Mouse (Mus musculus): ENCODE results near the gene Nos1ap.

The Nos1ap gene

DNA sequence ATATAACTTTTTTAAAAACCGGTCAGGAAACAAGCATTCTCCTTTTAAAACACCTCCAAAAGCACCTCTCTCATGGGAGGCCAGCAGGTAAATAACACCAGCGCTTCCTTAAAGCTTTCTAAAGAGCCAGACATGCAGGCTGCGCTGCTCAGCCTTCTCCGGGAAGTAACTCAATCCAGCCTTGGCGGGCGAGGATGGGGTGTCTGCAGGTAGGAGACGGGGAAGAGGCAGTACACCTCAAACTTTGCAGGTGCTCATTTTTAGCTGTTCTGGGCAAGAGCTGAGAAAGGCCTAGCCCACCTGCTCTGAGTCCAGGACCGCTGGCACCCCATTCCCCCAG, 812 bp downstream of the Nos1ap start:
- no peak for DNase-seq (ENCODE audit: low spot score in 2 of 2)

DNA sequence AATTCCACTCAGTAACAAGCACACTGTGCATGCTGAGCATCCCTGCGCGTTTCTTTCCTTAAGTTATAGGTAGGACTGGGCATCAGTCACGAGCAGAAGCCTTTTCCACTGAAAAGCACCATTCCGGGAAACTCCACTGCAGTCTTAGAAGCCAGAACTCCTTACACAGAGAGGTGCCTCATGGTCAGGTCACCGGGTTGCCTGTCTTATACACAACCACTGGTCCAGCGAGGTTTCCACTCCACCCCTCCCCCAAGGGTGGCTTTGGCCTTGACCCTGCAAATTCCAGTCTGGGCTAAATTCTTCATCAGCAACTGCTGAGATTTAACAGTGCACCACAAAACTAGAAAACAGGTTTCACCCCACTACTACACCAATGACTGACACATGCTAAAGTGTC, 1.3 kb downstream of the Nos1ap start:
- no peak for DNase-seq (ENCODE audit: low spot score in 2 of 2)

DNA sequence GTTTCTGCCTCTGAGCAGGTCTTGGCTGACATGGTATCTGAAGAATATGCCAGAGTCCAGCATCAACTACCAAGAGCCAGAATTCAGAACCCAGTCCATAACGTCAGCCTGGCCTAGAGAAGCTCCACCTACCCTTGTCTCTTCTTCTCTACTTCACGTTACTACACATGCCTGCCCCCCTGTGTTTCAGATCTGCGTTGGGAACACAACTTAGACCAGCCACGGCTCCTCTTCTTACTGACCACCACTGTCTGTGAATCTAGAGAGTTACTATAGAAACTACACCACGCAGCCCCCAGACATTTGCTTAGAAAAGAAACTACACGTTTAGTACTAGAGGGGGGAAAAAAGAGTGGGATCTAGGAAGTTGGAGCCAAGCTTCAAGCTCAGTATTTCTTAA, 2.9 kb downstream of the Nos1ap start:
- DNase-seq (ENCODE audit: low spot score in 2 of 2) = no peak

DNA sequence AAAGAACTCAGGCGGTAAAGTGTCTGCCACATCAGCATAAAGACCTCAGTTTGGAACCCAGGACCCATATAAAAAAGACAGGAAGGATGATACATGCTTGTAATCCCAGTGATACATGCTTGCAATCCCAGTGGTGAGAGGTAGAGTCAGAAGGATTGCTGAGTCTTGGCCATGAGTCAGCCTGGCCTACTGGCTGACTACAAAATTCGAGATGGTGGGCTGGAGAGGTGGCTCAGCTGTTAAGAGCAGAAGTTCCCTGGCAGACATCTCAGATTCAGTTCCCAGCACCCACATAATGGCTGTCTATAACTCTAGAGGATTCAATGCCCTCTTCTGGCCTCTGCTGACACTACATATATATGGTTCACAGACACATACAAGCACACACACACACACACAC, 5.7 kb downstream of the Nos1ap start:
- DNase-seq (ENCODE audit: low spot score in 2 of 2) = no peak

DNA sequence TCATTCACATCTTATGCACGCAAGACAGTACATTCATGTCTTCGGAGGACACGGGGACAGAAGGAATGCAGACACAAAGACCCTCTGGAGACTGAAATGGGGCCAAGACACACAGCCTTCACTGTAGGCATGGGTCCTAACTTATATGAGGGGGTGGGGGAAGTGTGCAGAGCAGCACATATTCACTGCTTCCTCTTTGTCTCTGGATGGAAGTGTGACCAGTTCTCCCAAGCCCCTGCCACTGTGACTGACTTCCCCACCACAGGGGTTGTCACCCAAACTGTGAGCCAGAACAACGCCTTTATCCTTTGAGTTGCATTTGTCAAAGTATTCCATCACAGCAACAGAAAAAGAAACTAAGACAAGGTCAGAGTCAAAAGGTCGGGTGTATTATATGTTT, 7.3 kb downstream of the Nos1ap start:
- DNase-seq (ENCODE audit: low spot score in 2 of 2) = no peak

DNA sequence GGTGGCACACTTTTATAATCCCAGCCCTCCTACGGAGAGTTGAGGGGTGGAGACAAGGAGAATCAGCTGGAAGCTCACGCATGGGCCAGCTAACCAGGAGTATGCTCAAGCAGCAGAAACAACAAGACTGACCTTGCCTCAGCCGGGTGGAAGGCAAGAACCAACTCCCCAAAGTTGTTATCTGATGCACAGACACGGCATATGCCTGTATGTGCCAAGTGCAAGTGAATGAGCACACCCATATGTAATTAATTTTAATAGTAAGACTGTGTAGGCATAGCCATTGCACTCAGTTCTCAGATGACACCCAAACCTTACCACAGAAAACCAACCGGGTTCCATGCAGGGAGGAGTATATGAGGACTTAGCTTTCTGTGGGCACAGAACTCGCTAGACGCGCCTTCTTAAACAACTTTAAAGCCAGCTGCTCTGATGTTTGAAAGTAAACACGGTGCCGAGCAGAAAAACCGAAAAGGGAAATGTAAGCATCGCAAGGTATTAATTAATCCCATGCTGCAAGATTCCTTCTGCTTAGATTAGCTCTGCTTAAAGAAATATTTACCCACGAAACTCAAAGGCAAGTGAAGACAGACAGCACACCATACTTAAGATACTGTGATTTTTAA, 9.1 kb downstream of the Nos1ap start:
- no peak for DNase-seq (ENCODE audit: low spot score in 2 of 2)

DNA sequence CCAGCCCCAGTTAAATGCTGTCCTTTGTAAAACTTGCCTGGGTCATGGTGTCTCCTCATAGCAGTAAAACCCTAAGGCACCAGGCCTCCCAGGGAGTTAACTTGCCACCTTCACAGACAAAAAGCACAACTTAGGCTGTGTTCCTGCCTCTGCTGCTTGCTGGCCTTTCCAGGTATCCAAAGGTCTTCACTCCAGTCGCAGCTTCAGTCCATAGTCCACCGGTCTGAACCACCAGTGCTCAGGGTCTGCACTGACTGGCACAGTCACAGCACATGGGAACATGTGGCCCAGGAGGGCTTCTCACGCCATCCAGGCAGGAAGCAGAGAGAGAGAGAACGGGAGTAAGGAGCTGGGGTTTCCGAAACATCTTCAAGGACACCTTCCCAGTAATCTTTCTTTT, 10.2 kb downstream of the Nos1ap start:
- no peak for DNase-seq (ENCODE audit: low spot score in 2 of 2)

DNA sequence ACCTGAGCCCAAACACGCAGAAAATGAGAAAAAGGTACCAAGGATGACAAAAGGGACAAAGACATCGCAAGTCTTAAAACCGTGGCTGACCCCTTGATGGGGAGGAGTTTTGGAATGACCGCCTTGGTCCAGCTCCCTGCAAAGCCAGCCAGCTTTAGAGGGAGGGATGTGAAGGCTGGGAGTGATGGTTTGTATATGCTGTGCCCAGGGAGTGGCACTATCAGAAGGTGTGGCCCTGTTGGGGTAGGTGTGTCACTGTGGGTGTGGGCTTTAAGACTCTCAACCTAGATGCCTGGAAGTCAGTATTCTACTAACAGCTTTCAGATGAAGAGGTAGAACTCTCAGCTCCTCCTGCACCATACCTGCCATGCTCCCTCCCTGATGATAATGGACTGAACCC, 10.6 kb downstream of the Nos1ap start:
- no peak for DNase-seq (ENCODE audit: low spot score in 2 of 2)

DNA sequence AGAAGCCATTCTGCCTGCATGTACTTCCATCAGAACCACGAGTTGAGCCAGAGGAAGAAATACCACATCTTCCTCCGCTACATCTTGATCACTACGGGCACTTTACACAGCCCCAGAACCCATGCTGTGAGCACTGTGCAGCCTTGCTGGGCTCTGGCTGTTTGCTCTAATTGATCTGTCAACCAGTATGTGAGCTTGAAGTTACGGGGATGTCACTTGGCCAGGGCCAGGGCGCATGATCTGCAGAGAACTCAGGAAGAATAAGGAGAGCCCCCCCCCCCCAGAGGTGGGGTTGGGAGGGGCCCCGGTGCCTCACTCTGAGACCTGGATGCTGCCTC, 13.0 kb downstream of the Nos1ap start:
- DNase-seq (ENCODE audit: low spot score in 2 of 2) = no peak

DNA sequence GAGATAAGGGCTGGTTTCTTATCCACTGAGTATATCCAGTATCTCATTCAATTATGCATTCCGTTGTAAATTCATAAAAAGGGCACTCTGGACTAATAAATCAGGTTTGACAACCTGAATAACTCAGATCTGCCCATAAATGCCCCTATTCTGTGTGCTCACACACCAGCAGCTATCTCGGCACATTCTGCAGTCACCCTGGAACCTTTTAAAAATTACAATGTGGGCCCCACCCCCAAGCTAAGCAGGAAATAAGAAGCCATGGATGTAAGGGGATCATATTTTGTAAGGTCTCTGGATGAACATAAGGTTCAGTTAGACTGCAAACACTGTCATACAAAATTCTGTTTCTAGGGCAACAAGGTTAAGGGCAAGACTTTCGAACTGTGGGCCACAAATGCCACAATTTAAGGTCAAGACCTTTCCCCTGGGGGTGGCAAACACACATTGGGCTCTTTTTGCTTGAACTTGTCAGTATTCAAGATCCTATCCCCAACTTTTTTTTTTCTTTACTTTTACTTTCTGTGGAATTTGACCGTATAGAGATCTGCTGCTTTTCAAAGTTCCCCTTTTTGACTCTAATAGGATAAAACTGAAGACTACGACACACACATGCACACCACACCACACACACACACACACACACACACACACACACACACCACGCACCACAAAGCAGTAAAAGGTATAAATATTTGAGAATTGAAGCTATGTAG, 13.5 kb downstream of the Nos1ap start:
- no peak for DNase-seq (ENCODE audit: low spot score in 2 of 2)

DNA sequence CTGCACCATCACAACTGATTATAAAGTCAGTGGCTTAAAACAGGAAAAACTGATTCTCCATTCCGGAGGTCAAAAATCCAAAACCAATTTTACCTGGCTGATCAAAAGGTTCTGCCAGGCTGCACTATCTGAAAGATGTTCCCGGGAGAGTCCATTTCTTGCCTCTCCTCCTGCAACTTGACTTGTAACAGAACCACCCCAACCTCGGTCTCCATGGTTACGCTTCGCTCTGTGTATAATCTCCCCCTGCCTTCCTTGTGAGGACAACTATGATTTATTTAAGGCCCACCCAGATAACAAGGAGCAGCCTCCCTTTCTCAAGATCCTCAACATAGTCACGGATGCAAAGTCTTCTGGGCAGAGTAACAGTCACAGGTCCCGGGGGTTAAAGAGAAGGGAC, 16.5 kb downstream of the Nos1ap start:
- DNase-seq (ENCODE audit: low spot score in 2 of 2) = no peak

DNA sequence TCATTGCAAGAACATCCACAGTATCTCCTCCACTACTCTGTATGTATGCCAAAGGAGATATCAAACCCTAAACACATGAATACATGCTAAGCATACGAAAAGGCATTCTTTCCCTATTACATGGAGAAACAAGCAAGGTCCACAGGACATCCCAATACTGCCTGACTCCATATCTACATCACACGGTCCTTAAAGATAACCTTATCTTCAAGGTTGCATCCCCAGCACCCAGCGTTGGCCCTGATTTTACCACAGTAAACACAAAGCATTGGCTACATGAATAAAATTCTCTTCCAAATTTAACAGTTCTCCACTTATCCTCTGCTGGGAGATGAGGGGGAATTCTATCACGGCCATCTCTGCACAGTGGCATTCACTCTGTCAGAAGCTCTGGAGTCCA, 22.7 kb downstream of the Nos1ap start:
- DNase-seq (ENCODE audit: low spot score in 2 of 2) = no peak

DNA sequence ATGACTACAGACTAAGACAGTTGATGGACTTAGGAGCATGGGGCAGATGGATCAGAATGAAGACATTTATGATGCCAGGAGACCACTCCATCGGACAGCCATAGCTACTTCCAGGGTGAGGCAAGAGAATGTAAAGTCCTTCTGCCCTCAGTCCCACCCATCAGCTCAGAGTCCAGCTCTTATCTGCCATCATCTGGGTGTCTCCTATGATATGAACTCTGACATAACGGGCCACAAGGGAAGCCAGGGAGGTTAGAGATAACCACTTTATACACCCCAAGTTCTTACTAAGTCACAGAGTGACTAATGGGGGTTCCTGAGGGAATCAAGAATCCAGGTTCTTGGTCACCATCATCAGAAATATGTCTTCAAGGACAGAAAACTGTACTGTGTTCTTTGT, 23.1 kb downstream of the Nos1ap start:
- DNase-seq (ENCODE audit: low spot score in 2 of 2) = no peak

DNA sequence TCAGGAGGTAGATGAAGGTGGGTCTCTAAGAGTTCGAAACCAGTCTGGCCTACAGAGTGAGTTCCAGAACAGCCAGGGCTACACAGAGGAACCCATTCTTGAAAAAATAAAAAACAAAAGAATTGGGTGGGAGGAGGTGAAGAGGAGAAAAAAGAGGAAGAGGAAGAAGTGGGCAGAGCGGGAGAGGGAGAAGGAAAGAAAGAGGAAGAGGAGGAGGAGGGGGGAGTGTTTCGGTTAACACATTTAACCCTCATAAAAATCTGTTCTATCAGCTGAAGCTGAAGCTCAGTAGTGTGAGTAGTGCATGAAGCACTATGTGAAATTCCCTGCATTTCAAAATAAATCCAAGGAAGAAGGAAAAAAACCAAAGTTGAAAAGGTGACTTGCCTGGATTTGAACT, 24.7 kb downstream of the Nos1ap start:
- no peak for DNase-seq (ENCODE audit: low spot score in 2 of 2)

DNA sequence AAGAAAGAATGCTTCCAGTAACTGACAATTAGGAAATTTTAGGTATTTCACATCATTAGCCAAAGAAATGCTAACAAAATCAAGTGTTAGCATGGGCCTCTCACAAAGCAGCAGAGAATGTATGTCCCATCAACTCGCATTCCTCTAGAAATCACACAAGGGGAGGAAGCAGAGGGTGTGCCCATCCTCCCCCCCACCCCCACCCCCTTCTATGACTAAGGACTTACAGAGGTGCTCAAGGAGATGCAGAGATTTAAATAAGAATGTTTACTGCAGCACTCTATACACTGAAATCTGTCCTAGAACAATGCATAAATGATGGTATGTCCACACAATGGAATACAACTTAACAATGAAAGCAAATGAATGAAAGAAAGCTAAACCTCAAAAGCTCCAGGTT, 27.2 kb downstream of the Nos1ap start:
- DNase-seq (ENCODE audit: low spot score in 2 of 2) = no peak

DNA sequence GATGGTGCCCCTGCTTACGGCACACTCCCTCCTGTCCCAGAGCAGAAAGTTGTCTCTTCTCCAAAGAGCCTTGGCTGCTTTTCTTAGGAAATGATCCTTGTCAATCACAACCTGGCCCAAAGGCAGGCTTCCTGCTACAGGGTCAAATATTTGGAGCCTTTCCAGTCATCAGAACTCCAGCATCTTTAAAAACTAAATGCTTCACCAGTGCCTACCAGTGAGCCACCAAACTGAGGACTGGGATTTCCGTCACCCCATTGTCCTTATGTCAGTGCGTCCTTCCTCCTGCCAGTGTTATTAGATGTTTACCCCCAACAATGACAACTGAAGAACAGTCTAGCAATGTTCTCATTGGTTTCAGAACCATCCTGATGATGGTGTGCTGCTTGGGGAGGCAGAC, 28.9 kb downstream of the Nos1ap start:
- DNase-seq (ENCODE audit: low spot score in 2 of 2) = no peak

DNA sequence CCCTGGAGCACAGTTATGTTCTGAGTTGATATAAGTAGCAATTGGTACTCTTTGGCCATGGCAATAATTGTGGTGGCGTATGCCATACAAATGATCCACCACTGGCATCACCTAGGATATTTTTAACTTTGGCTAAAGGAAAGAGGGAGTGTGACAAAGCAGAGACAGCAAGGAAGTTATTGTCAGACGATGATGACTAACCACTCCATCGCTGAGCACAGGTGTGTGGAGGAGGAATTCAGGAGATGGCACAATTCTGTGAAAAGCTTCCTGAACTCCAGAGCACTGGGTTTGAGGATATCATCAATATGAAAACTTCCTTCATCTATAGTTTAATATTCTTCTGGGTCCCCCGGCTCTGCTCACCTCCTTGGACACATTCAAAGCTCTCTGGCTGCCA, 31.7 kb downstream of the Nos1ap start:
- no peak for DNase-seq (ENCODE audit: low spot score in 2 of 2)

DNA sequence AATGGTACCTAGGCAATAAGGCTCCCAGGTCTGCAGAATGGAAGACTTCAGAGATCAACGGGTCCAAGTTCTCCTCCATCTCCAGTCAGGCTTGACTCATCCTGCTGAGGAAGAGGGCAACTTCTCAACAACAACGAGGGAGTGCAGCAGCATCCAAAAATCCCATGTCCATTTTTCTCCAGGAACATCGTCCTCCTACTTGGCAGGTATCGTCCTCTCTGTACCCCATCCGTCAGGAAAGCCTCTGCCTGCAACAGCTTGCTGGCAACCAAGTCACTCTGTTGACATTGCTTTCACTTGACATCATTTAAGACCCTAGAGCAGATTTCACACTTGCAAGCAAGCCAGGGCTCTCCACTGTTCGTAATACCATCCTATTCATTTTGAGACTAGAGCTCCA, 33.0 kb downstream of the Nos1ap start:
- no peak for DNase-seq (ENCODE audit: low spot score in 2 of 2)

DNA sequence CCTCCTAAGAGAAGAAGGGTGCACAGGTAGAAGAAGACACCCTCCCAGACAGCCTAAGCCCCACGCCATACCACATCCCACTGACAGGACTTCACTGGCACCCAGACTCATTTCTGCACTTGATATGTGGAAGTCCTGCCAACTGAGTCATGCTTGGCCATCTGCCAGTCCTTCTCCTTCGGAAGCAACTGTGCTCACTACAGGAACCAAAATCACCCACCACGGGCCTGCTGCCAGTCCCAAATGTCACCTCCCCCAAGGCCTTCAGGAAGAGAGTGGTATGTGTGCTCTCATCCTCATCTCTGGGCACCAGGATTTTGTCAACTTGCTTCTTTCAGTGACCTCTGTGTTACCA, 34.7 kb downstream of the Nos1ap start:
- peak; percentile 59 to 68 for DNase-seq (ENCODE audit: low spot score in 2 of 2)

DNA sequence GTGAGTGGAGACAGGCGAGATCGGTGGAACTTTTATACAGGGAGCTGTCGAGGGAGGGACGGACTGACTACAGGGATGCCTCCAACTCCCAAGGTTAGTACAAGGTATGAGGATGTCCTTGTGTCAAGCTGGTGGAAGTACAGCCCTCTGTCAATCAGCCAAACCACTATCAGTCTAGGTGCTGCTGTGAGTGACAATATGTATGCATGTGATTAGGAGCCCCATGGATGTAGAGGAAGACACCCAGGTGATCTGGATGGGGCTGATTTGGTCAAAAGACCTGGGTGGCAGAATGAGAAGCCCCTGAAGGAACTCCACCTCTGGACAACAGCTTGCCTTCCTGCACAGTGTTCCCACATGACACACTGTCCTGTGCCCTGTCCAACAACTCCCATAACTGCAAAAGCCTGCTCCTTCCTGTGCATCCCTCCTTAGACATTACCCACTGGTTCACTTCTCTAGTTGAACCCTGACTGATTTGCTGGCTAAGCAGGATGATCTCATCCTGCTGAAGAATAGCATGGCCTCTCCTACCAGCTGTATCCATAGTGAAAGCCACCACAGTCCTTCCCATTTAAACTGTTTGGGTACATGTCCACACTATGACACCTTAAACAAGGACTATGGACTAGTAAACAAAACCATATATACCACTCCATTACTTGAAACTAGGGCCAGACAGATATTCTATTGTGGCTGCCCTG, 35.3 kb downstream of the Nos1ap start:
- DNase-seq (ENCODE audit: low spot score in 2 of 2) = no peak

DNA sequence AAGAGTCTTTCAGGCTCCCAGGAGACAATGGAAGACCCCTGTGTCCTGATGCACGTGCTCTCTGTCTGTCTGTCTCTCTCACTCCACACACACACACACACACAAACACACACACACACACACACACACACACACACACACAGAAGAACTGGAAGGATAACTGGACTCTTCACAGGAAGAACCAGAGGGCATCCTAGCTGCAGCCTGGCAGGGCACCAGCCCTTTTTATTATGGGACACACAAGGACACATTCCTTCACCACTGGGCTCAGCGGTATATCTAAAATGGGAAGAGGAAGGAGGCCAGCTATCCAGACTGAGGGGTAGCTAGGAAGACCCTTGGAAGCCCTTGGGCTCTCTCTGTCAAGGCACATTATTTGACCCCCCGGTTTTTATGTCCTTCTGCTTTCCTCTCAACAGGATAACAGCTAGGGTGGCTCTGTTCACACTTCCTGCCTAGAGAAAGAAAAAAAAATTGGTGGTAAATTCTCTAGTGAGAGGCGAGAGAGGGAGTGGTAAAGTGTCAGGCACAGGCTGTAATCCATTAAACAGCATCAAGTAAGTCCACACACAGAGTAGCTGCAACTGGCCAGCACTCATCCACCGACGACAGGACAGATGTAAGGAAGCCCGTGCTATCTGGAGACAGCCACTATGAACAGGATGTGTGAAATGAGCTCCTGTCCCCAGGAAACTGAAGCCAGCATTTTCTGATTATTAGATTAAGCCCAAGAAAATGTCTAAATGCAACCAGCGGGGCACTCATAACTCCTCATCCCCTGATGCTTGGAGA, 38.8 kb downstream of the Nos1ap start:
- DNase-seq (ENCODE audit: low spot score in 2 of 2) = no peak

DNA sequence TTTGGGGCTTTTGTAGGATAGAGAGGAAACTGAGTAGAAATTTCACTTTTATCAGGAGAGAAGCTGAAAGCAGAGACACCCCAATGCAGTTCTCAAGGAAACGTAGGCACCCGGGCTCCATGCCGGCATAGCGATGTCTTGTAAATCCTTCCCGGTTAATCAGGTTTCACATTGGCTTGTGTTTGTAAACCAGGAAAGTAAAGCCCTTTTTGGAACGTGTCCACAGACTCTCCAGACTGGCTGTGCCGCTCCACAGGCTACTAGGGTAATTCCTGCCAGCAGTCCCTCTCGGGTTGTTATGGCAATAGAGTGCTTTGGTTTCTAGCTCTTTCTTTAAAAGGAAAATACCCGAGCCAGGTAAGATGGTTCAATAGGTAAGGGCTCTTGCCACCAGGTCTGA, 40.6 kb downstream of the Nos1ap start:
- DNase-seq (ENCODE audit: low spot score in 2 of 2) = no peak
